Mouse (Mus musculus): Measurements from ENCODE around the gene Apol11a. TPM values are rescaled to one million over a fixed set of nuclear protein-coding genes. Genes with fewer than 3 reads are reported as not detected.
"Not testable (repeated sequence)": the region's sequence is repeated elsewhere in the genome, so short reads cannot be mapped to it uniquely, and the experiment has no call there.

Gene Apol11a
- not detected for total RNA-seq (2021)

- intact Hi-C loops (cut with DNase I); DNase-seq (ENCODE audit: low spot score): not testable (repeated sequence)
These were observed at the start of gene Apol11a for GRCm38 (mm10) chr15:77507966-77508365. Gene Apol11a (plus strand): TSS chr15:77508271.

- DNase-seq (ENCODE audit: low spot score); intact Hi-C loops (cut with DNase I): not testable (repeated sequence)
These were observed 33.2 kb upstream of the Apol11a start for GRCm38 (mm10) chr15:77474699-77475390.

GRCm38 (mm10) chr15:77476693-77477092 is 31.4 kb upstream of the Apol11a start, which contains the start of gene Apol10a:
Gene Apol10a (plus strand): TSS chr15:77477047.
- DNase-seq (ENCODE audit: low spot score); intact Hi-C loops (cut with DNase I): not testable (repeated sequence)

- DNase-seq (ENCODE audit: low spot score) = no peak
- intact Hi-C loops (cut with DNase I) = no loop called here
These were observed 25.8 kb upstream of the Apol11a start for GRCm38 (mm10) chr15:77482140-77482794.

DNA sequence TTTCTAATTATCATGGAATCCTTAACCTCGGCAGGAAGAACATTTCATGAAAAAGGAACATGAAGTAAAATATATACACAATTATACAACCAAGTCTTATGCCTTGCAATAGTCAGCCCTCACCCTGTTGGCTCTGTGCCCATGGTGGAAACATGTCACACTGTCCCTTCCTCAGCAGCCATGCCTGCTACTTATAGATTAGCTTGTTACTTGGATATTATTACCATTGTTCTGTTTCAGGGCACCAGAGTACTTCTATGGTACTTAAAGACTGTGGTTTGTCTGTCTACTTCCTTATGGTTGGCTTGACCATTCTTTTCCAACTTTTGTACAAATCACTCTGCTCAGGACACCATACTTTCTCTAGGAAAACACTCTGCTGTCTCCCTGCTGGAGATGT is 14.9 kb upstream of the Apol11a start:
- intact Hi-C loops (cut with DNase I); DNase-seq (ENCODE audit: low spot score): not testable (repeated sequence)

GRCm38 (mm10) chr15:77494694-77495093 is 13.4 kb upstream of the Apol11a start:
- DNase-seq (ENCODE audit: low spot score); intact Hi-C loops (cut with DNase I): not testable (repeated sequence)

GRCm38 (mm10) chr15:77520596-77520995 is 12.5 kb downstream of the Apol11a start:
- intact Hi-C loops (cut with DNase I); DNase-seq (ENCODE audit: low spot score): not testable (repeated sequence)

GRCm38 (mm10) chr15:77523186-77523843 is 15.2 kb downstream of the Apol11a start:
- intact Hi-C loops (cut with DNase I) = loop anchor here (1.0 kb wide), 1 partner anchor 40 kb away; no protein-coding TSS in a partner anchor

GRCm38 (mm10) chr15:77533216-77533615 is 25.1 kb downstream of the Apol11a start, which contains the start of gene Apol7c:
Gene Apol7c (minus strand): TSS chr15:77533316.
- DNase-seq (ENCODE audit: low spot score) = no peak
- intact Hi-C loops (cut with DNase I) = loop anchor here (10.0 kb wide), 2 partner anchors 82 to 138 kb away; partner anchors contain the start of gene Apol7a

More at GRCm38 (mm10) chr15:77523186-77523843, 15.2 kb downstream of the Apol11a start:
- DNase-seq (ENCODE audit: low spot score) = peak; percentile 19

GRCm38 (mm10) chr15:77539221-77539620 is 31.1 kb downstream of the Apol11a start:
- intact Hi-C loops (cut with DNase I) = loop anchor here (10.0 kb wide), 2 partner anchors 76 to 144 kb away; partner anchors contain the start of gene Apol7a
- not testable (repeated sequence) for DNase-seq (ENCODE audit: low spot score)

DNA sequence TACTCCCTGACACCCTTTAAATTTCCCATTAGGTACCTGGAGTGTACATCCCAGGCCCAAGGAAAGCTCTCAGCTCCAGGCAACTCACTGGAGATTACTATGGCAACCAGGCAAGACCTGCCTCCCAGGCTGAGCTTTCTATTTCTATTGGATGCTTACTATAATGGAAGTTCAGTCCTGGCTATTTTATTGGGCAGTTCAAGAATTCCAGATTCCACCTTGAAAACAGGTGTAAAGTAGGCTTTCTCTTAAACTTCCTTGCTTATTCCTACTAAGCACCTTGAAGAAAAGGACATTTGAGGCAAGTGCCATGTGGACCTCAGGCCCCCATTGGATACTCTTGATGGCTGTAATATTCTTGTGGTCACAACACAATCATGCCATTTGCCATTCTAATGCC is 53.7 kb downstream of the Apol11a start, which contains the start of gene 1700025B11Rik:
TSS of gene 1700025B11Rik (minus strand) at position 101 of the 400 bp plus-strand sequence.
- DNase-seq (ENCODE audit: low spot score) = no peak
- intact Hi-C loops (cut with DNase I) = loop anchor here (1.0 kb wide), 1 partner anchor 38 kb away; the partner anchor contains the start of gene Gm36245

GRCm38 (mm10) chr15:77563219-77563618 is 55.1 kb downstream of the Apol11a start:
- no peak for DNase-seq (ENCODE audit: low spot score)

More at GRCm38 (mm10) chr15:77563219-77563618, 55.1 kb downstream of the Apol11a start:
- intact Hi-C loops (cut with DNase I) = loop anchor here (1.0 kb wide), 1 partner anchor 40 kb away; no protein-coding TSS in a partner anchor

Other genes starting within 250 kb of the Apol11a start
- gene Rbfox2, start 201.3 kb upstream of the Apol11a start, total RNA-seq (2021) = 100 to 1,000 TPM; 111 to 117 TPM
- gene Apol7a, start 109.2 kb upstream of the Apol11a start, total RNA-seq (2021) = not detected
- gene Apol9a, start 97.1 kb upstream of the Apol11a start, total RNA-seq (2021) = under 1 TPM in 1 of 2 experiments, not detected in 1; 0.28 TPM
- under 1 TPM; 0.61 to 0.73 TPM for gene Apol7b, start 60.8 kb upstream of the Apol11a start, total RNA-seq (2021)
- gene Apol10a, start 31.2 kb upstream of the Apol11a start, total RNA-seq (2021) = not detected
- gene Apol7c, start 25.0 kb downstream of the Apol11a start, total RNA-seq (2021) = not detected
- gene 1700025B11Rik, start 53.6 kb downstream of the Apol11a start, total RNA-seq (2021) = not detected
- 1 to 10 TPM in 1 of 2 experiments, under 1 TPM in 1; 0.89 to 1.5 TPM for gene Apol10b, start 87.9 kb downstream of the Apol11a start, total RNA-seq (2021)
- gene Gm36245, start 91.0 kb downstream of the Apol11a start, total RNA-seq (2021) = not detected
- 1 to 10 TPM; 1.4 to 3.7 TPM for gene Apol11b, start 135.0 kb downstream of the Apol11a start, total RNA-seq (2021)
- gene Apol7e, start 190.6 kb downstream of the Apol11a start, total RNA-seq (2021) = not detected
- gene Apol9b, start 220.8 kb downstream of the Apol11a start, total RNA-seq (2021) = not detected
- not detected for gene Apol8, start 248.7 kb downstream of the Apol11a start, total RNA-seq (2021)

Data from heart, postnatal 25 days (tissue).